Mouse (Mus musculus): ENCODE results near the gene Il24.

GRCm38 (mm10) chr1:130875910-130876309, 11.3 kb downstream of the Il24 start:
- TF ChIP-seq CTCF (IDR thresholded peaks at IDR 0.05; ENCODE audit: borderline replicate concordance, insufficient read depth, low read depth, low read length), result no peak
- TF ChIP-seq POLR2A (IDR thresholded peaks at IDR 0.05; ENCODE audit: borderline replicate concordance, insufficient read depth, low read length), result no peak

All from cerebellum, adult 2 months (tissue).